Mouse (Mus musculus) hindbrain, embryonic 14.5 days (tissue): ENCODE data around the gene Megf6. TPM values are rescaled to one million over a fixed set of nuclear protein-coding genes. Genes with fewer than 3 reads are reported as not detected.

Experiments used
- ATAC-seq: fragments of 200-750 bp; cut with Nextera tagmentation; 2 replicates; pipeline ENCODE4 v1.8.0; 2017; ENCODE audit warnings: moderate number of reproducible peaks, mild to moderate bottlenecking, moderate TSS enrichment, moderate library complexity; ENCODE audit not compliant: low FRiP score
- DNase-seq: peaks from one replicate; pipeline ENCODE4 v3.0.0-alpha.2; 2015; ENCODE audit warnings: low spot score
- H3K27ac ChIP-seq: fragments of 300-500 bp; sonication (generic); 2 replicates; pipeline ENCODE4 v1.5.1; 2014; ENCODE audit warnings: mild to moderate bottlenecking, moderate library complexity
- H3K27me3 ChIP-seq: fragments of 300-500 bp; sonication (generic); 2 replicates; pipeline ENCODE4 v1.6.1; 2014; ENCODE audit warnings: mild to moderate bottlenecking, low read length, mixed read lengths; ENCODE audit not compliant: control insufficient read depth, insufficient read depth
- H3K36me3 ChIP-seq: fragments of 300-500 bp; sonication (generic); replicated peaks from 2 replicates; pipeline ENCODE4 v1.6.1; 2014; ENCODE audit not compliant: control insufficient read depth, insufficient read depth
- H3K4me1 ChIP-seq: fragments of 300-500 bp; sonication (generic); replicated peaks from 2 replicates; pipeline ENCODE4 v1.6.1; 2014; ENCODE audit warnings: antibody characterized with exemption, low read length, mixed read lengths; ENCODE audit not compliant: control insufficient read depth, insufficient read depth
- H3K4me2 ChIP-seq: fragments of 300-500 bp; sonication (generic); replicated peaks from 2 replicates; pipeline ENCODE4 v1.6.1; 2014; ENCODE audit warnings: mild to moderate bottlenecking, moderate library complexity
- H3K4me3 ChIP-seq: fragments of 300-500 bp; sonication (generic); replicated peaks from 2 replicates; pipeline ENCODE4 v1.5.1; 2014; ENCODE audit warnings: mild to moderate bottlenecking, low read length
- H3K9ac ChIP-seq: fragments of 300-500 bp; sonication (generic); 2 replicates; pipeline ENCODE4 v1.6.1; 2014
- H3K9me3 ChIP-seq: fragments of 300-500 bp; sonication (generic); 2 replicates; pipeline ENCODE4 v1.6.1; 2016; ENCODE audit warnings: low read length; ENCODE audit not compliant: control insufficient read depth
- WGBS: fragments of 180-500 bp; shearing (Covaris S2); extraction: QIAGEN DNeasy Blood & Tissue Kit; methylation state at CpG from one replicate; pipeline ENCODE4 v1.1.7; 2014; 5-methylcytosine and 5-hydroxymethylcytosine counted together
- polyA plus RNA-seq: library from polyadenylated mRNA; unstranded; fragments of >200 nt; fragmentation: Nextera tagmentation; extraction: Ambion mirVana; gene quantifications from 2 replicates; pipeline ENCODE4 v1.2.1, GENCODE M21; 2014

The Megf6 gene
- polyA plus RNA-seq, 1 experiment from 2014 or later: 10.1 TPM

DNA sequence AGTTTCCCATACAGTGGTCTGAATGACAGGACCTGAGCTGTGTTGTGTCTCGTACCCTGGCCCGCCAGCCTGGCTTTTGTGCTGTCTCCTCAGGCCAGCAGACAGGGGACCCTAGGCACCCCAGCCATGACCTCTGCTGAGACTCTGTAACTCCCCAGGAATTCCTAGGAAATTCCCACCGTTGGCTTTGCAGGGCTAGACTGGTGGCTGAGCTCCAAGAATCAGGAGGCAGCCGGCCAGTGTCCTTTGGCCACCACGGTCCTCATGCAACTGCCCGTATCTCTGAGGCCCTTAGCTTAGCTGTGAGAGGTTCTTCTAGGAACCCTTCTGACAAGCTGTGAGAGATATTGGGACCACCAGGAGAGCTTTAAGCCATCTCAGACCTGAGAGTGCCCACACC lies 52.2 kb downstream of the Megf6 start:
- WGBS: 75% methylated on average over 6 of the region's 6 CpGs
- no peak for ATAC-seq

DNA sequence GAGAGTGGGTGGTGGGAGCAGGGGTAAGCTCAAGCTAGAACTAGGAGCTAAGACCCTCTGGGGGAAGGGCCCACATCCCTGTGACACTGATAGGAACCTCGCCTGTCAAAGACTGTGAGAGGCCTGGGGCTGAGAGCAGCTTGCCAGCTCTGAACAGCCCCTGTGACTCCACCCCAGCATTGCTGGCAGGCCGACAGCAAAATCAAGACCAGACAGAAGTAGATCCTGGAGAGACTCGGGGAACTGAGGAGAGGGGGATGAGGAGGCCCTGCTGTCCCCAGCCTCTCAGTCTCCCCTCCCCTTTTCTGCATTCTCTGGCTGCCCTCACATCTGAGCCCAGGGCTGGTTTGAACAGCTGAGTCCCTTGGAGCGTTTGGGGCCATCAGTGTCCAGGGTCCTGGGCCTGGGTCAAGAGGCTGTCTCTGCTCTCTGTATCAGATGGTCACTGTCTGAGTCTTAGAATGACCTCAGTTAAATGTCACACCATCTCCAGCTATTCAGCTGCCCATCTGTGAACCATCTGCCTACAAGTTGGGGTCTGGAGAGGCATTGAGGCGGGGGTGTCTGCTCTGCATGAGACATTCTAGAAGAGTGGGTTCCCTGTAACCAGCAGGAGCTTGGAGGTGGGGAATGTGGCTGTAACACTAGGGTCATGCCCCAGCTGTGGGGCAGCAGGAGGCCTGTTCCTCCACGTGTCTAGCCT lies 53.9 kb downstream of the Megf6 start:
- Histone ChIP-seq H3K4me2 (no peak overlapping the region), H3K4me1 (peaks cover 11% of the 10 kb centered on the region; the same call in 1 of the 2 replicates), H3K9me3 (no peaks in the 10 kb centered on the region), H3K36me3 (no peaks in the 10 kb centered on the region), H3K9ac (no peak overlapping the region), H3K27me3 (no peaks in the 10 kb centered on the region), H3K4me3 (no peak overlapping the region), H3K27ac (no peak overlapping the region)
- DNase-seq: peak; percentile 47
- 29% methylated on average over 6 of the region's 6 CpGs for WGBS
- peak; percentile 46; the same call in 1 of the 2 replicates for ATAC-seq

More for the DNA sequence above, 52.2 kb downstream of the Megf6 start:
- H3K27ac ChIP-seq: no peak overlapping the region
- H3K4me2 ChIP-seq: no peak overlapping the region
- H3K27me3 ChIP-seq: no peaks in the 10 kb centered on the region
- peaks cover 11% of the 10 kb centered on the region; the same call in 1 of the 2 replicates for H3K4me1 ChIP-seq
- DNase-seq: no peak
- no peak overlapping the region for H3K4me3 ChIP-seq
- H3K9me3 ChIP-seq: no peaks in the 10 kb centered on the region
- no peaks in the 10 kb centered on the region for H3K36me3 ChIP-seq
- no peak overlapping the region for H3K9ac ChIP-seq

DNA sequence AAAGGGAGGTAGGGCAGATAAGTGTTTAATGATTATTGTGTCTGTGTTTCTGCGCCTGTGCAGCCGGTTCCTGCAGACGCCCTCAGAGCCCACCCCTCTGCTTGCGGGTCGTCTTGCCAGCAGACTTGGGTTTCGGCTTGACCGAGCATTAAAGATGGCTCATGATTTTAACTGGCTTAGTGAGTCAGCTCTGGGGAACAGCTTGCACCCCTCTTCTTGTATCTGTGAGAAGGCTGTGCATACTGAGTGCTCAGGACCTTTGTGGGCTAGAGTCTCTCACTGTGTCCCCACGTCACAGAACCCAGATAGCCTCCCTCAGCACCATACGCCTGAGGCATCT lies 54.4 kb downstream of the Megf6 start:
- peaks cover 11% of the 10 kb centered on the region; the same call in 1 of the 2 replicates for H3K4me1 ChIP-seq
- H3K9me3 ChIP-seq: no peaks in the 10 kb centered on the region
- H3K9ac ChIP-seq: no peak overlapping the region
- no peaks in the 10 kb centered on the region for H3K36me3 ChIP-seq
- no peak overlapping the region for H3K4me2 ChIP-seq
- 48% methylated on average over 9 of the region's 9 CpGs for WGBS
- no peaks in the 10 kb centered on the region for H3K27me3 ChIP-seq
- H3K4me3 ChIP-seq: no peak overlapping the region
- ATAC-seq (no peak), DNase-seq (no peak)
- H3K27ac ChIP-seq: no peak overlapping the region

DNA sequence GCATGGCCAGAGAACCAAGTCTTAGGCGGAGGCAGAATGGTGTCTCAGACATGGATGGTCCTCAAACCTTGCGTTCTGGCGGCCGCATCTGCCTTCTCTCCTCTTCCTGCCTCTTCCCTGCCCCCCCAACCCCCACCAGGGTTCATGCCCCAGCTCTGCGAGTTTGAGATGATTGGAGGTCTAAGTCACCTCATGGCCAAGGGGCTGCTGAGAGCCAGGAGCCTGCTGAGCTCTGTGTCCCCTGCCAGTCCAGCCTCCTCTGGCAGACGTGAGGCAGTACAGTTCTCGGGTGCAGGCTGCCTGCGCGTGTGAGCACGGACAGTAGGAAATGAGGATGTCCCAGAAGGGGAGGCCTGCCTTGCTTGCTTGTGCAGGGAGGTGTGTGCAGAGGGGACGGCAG lies 56.1 kb downstream of the Megf6 start:
- H3K4me3 ChIP-seq: no peak overlapping the region
- H3K4me2 ChIP-seq: no peak overlapping the region
- peaks cover 11% of the 10 kb centered on the region; the same call in 1 of the 2 replicates for H3K4me1 ChIP-seq
- WGBS: 85% methylated on average over 11 of the region's 11 CpGs
- no peaks in the 10 kb centered on the region for H3K9me3 ChIP-seq
- no peaks in the 10 kb centered on the region for H3K27me3 ChIP-seq
- no peak overlapping the region for H3K9ac ChIP-seq
- no peak overlapping the region for H3K27ac ChIP-seq
- no peak for ATAC-seq
- no peaks in the 10 kb centered on the region for H3K36me3 ChIP-seq
- DNase-seq: no peak

DNA sequence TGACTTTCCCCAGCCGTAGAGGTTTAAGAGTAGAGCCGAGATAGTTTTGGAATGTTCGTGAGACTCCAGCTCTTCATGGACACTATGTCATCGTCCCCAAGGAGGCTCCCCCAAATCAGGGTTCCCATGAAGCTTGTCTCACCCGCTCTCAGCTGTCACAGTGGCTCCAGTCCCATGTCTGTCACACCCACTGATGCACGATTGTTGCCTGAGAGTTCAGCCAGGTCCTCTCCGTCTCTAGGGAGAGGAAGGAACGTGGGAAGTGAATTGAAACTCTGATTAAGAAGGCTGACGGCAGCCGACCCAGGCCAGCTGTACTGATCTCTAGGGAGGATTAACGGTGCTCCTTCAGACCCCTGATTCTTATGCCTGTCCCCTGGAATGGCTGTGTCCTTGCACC lies 57.8 kb downstream of the Megf6 start:
- 65% methylated on average over 11 of the region's 11 CpGs for WGBS
- Histone ChIP-seq H3K27ac (no peak overlapping the region), H3K4me2 (no peak overlapping the region), H3K27me3 (no peaks in the 10 kb centered on the region), H3K9ac (no peak overlapping the region), H3K4me1 (peaks cover 11% of the 10 kb centered on the region; the same call in 1 of the 2 replicates), H3K9me3 (no peaks in the 10 kb centered on the region), H3K36me3 (no peaks in the 10 kb centered on the region), H3K4me3 (no peak overlapping the region)
- ATAC-seq (no peak), DNase-seq (no peak)

DNA sequence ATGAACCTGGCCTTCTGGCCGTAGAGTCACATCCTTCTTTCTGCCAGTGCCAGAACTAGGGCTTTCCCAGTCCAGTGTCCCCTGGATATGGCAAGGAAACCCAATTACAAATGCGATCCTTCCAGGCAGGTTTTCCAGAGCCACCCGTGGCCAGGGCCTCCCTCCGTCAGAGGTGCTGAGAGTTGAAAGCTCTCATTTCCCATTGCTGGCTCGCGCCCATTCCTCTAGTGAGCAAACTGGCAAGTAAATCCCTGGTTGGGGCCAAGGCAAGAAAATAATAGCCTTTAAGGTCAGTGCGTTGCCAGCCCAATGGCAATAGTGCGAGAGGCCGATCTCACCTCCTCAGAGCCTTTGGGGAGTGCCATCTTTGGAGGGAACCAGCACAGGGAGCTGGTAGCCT lies 59.0 kb downstream of the Megf6 start:
- no peak overlapping the region for H3K4me3 ChIP-seq
- no peak for DNase-seq
- ATAC-seq: no peak
- no peak overlapping the region for H3K4me2 ChIP-seq
- 94% methylated on average over 9 of the region's 9 CpGs for WGBS
- H3K36me3 ChIP-seq: no peaks in the 10 kb centered on the region
- H3K9me3 ChIP-seq: no peaks in the 10 kb centered on the region
- H3K9ac ChIP-seq: no peak overlapping the region
- no peak overlapping the region for H3K27ac ChIP-seq
- no peaks in the 10 kb centered on the region for H3K27me3 ChIP-seq
- peaks cover 6% of the 10 kb centered on the region; the same call in 1 of the 2 replicates for H3K4me1 ChIP-seq

DNA sequence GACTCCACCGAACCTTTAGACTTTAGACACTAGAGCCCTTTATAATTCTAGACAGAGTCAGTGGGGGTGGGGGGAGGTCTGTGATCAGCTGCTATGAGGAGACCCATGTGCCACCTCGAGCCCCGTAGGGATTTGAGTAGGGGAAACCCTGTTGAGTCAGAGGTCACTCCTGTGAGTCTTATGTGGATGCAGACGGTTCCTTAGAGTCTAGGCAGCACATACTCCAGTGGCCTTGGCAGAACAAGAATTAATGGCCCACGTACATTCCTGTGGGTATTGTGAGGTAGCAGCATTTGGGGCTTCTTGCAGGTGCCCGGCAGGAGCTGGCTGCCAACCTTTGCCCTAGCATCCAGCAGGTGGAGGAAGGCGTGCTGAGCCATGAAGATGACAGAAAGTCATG lies 60.9 kb downstream of the Megf6 start:
- Histone ChIP-seq H3K9me3 (no peaks in the 10 kb centered on the region), H3K9ac (no peak overlapping the region)
- ATAC-seq: no peak

DNA sequence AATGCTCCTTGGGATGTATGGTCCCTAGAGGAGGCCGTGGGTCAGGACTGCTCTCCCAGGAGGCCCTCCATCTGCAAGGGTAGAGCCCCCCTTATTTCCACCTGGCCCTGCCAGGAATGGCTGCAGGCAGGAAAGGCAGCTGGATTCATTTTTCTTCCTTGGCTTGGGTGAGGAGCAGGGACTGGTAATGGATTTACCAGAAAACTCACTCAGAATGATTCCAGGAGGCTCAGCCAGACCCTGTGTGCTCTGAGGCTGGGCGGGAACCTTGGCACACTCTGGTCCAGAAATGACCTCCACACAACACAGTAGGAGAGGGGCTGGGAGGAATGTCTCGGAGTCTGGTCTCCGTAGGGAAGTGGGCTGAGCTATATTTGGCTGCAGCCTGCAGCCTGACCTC lies 61.8 kb downstream of the Megf6 start:
- no peak overlapping the region for H3K9ac ChIP-seq
- H3K27ac ChIP-seq: no peak overlapping the region
- no peaks in the 10 kb centered on the region for H3K9me3 ChIP-seq
- WGBS: 63% methylated on average over 4 of the region's 4 CpGs
- peaks cover 10% of the 10 kb centered on the region; the same call in 1 of the 2 replicates for H3K4me1 ChIP-seq
- ATAC-seq (no peak), DNase-seq (no peak)
- no peaks in the 10 kb centered on the region for H3K36me3 ChIP-seq
- H3K27me3 ChIP-seq: no peaks in the 10 kb centered on the region
- no peak overlapping the region for H3K4me3 ChIP-seq
- no peak overlapping the region for H3K4me2 ChIP-seq

More for the DNA sequence above, 60.9 kb downstream of the Megf6 start:
- H3K4me2 ChIP-seq: no peak overlapping the region
- H3K4me3 ChIP-seq: no peak overlapping the region
- no peak for DNase-seq
- H3K36me3 ChIP-seq: no peaks in the 10 kb centered on the region
- no peak overlapping the region for H3K27ac ChIP-seq
- WGBS: 80% methylated on average over 7 of the region's 7 CpGs
- H3K4me1 ChIP-seq: peaks cover under 1% of the 10 kb centered on the region; the same call in 1 of the 2 replicates
- no peaks in the 10 kb centered on the region for H3K27me3 ChIP-seq

DNA sequence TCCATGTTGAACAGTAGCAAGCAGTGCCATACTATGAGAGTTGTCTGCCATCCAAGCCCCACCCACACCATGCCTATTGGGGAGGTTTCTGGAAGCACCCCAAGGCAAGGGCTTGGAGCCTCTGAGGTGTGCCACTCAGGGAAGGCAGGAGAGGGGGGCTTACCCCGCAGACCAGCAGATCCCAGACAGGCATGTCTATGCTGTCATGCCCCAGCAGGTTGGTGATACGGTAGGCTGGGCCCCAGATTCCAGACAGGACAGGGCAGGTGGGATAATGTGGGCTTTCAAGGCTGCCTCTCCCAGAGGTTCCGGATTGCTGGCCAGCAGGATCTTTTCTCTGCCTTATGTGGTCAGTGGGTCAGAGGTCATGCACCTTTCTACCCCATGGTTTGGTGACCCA lies 65.5 kb downstream of the Megf6 start:
- Histone ChIP-seq H3K4me1 (peaks cover 14% of the 10 kb centered on the region; the same call in 1 of the 2 replicates), H3K4me2 (no peak overlapping the region), H3K4me3 (no peak overlapping the region), H3K9ac (no peak overlapping the region), H3K27ac (no peak overlapping the region), H3K9me3 (no peaks in the 10 kb centered on the region), H3K27me3 (no peaks in the 10 kb centered on the region), H3K36me3 (no peaks in the 10 kb centered on the region)
- DNase-seq: no peak
- no peak for ATAC-seq
- 66% methylated on average over 3 of the region's 3 CpGs for whole genome bisulfite sequencing
